Mouse (Mus musculus): ENCODE measurements around the gene Fh1.

The Fh1 gene

DNA sequence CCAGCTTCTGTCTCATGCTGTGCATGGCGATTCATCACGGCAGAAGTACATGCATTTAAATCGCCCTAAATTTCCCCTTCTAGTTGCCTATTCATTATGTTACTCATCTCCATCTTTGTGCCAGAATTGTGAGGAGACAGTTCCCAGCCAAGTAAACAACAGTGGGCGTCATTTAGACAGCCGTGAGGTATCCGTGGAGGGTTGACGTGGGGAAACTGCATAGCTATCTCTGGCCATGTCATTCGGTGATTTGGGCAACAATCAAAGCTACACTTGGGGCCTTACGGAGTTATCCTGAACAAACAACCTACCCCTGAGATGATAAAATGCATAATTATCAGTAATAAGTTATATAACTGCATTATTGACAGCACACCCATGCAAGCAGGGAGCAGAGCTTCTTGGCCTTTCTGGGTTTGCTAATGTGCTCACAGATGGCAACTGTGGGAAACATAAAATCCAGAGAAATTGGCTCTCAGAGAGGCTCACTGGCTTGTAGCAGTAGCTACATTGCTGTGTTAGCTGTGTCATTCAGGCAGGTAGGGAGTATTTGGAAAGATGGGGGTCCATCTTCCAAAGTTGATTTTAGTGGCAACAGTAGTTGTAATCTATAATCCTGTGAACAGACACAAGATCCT lies 45.7 kb downstream of the Fh1 start:
- Histone ChIP-seq H3K4me1 (replicated peaks; ENCODE audit: low read depth, low read length) (no peaks in the 10 kb centered on the region), H3K27me3 (ENCODE audit: insufficient read depth, low read length) (no peaks in the 10 kb centered on the region), H3K36me3 (ENCODE audit: insufficient read depth, low read length) (no peaks in the 10 kb centered on the region), H3K4me3 (replicated peaks; ENCODE audit: low read length) (no peak overlapping the region), H3K9me3 (ENCODE audit: low read length) (no peaks in the 10 kb centered on the region)
- TF ChIP-seq CTCF (conservative IDR thresholded peaks at IDR 0.05; ENCODE audit: low read length) (no peak), POU5F1 (IDR thresholded peaks at IDR 0.05; ENCODE audit: borderline replicate concordance, low read length) (no peak), NANOG (IDR thresholded peaks at IDR 0.05; ENCODE audit: borderline replicate concordance, low read length) (no peak)

DNA sequence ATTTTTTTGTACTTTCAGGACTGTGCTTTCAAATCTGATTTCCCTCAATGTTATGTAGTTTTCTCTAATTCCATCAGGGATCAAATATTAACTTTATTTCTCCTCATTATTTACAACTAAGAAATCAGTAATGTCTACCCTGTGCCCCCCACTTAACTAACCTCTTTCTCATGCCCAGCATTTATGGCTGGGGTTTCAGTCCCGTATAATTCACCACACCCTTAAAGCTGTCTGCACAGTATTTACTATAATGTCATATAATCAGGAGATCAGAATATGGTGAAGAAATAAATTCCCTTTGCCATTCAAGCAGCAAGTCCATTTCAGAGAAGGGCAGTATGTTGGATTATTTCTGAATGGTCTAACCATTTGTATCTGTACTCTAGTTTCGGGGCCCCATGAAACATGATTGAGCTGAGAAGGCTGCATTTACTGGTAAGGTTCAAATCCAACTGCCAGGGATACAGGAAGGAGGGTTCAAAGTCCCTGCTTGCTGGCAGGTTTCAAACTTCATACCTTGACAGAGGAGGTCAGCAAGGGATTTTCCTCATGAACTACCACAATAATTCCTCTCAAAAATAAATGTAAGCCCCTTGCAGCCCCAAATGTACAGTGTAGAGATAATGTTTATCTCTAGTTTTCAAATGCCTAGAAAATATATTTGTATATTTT lies 46.9 kb downstream of the Fh1 start:
- no peaks in the 10 kb centered on the region for H3K4me1 ChIP-seq (replicated peaks; ENCODE audit: low read depth, low read length)
- no peak for TF ChIP-seq NANOG (IDR thresholded peaks at IDR 0.05; ENCODE audit: borderline replicate concordance, low read length)
- TF ChIP-seq CTCF (conservative IDR thresholded peaks at IDR 0.05; ENCODE audit: low read length), result no peak
- TF ChIP-seq POU5F1 (IDR thresholded peaks at IDR 0.05; ENCODE audit: borderline replicate concordance, low read length), result no peak
- H3K36me3 ChIP-seq (ENCODE audit: insufficient read depth, low read length), result no peaks in the 10 kb centered on the region
- H3K27me3 ChIP-seq (ENCODE audit: insufficient read depth, low read length), result no peaks in the 10 kb centered on the region
- H3K9me3 ChIP-seq (ENCODE audit: low read length), result no peaks in the 10 kb centered on the region
- H3K4me3 ChIP-seq (replicated peaks; ENCODE audit: low read length), result no peak overlapping the region

DNA sequence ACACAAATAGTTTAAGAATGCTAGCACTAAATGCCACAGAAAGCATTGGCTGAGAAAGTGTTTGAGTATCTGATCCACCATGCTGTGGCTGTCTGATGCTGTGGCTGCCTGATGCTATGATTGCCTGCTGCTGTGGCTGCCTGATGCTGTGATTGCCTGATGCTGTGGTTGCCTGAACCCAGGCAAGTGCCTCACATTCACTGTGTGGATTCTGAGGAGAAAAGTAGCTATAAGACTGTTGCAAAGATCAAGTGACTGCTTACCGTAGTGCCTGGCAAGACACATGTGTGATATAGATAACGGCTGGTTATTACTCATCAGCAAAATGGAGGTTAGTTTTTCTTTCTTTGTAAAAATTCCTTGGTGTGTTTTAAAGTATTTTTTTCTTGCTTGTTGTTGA lies 51.3 kb downstream of the Fh1 start:
- no peak for TF ChIP-seq NANOG (IDR thresholded peaks at IDR 0.05; ENCODE audit: borderline replicate concordance, low read length)
- H3K4me1 ChIP-seq (replicated peaks; ENCODE audit: low read depth, low read length), result no peaks in the 10 kb centered on the region
- no peak overlapping the region for H3K4me3 ChIP-seq (replicated peaks; ENCODE audit: low read length)
- no peaks in the 10 kb centered on the region for H3K36me3 ChIP-seq (ENCODE audit: insufficient read depth, low read length)
- no peaks in the 10 kb centered on the region for H3K27me3 ChIP-seq (ENCODE audit: insufficient read depth, low read length)
- H3K9me3 ChIP-seq (ENCODE audit: low read length), result no peaks in the 10 kb centered on the region

DNA sequence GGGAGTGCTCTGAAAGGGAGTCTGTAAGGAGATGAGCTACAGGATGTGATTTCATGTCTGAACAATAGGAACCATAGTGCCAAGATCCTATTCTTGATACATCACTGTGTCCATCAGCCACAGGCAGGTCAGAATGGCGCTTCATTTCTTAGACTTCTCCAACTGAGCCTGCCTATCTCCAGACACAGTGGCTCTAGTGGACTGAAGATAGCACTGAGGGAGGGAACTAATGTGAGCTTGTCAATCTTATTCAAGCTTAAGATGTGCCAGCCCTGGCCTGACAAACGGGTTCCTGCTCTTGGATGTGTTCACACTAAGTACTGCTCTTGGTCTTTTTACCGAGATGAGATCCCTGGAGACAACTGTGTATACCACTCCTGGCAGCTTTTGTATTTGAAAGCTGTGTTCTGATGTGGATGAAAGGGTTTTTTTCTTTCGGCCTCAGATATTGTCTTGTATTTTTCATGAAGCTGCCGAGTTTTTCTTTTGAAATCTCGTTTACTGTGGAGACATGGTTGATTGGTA lies 59.8 kb downstream of the Fh1 start:
- Histone ChIP-seq H3K36me3 (ENCODE audit: insufficient read depth, low read length) (no peaks in the 10 kb centered on the region), H3K4me3 (replicated peaks; ENCODE audit: low read length) (no peak overlapping the region), H3K9me3 (ENCODE audit: low read length) (no peaks in the 10 kb centered on the region), H3K27me3 (ENCODE audit: insufficient read depth, low read length) (no peaks in the 10 kb centered on the region), H3K4me1 (replicated peaks; ENCODE audit: low read depth, low read length) (no peaks in the 10 kb centered on the region)
- TF ChIP-seq NANOG (IDR thresholded peaks at IDR 0.05; ENCODE audit: borderline replicate concordance, low read length), result no peak
- TF ChIP-seq POU5F1 (IDR thresholded peaks at IDR 0.05; ENCODE audit: borderline replicate concordance, low read length), result no peak
- no peak for TF ChIP-seq CTCF (conservative IDR thresholded peaks at IDR 0.05; ENCODE audit: low read length)

DNA sequence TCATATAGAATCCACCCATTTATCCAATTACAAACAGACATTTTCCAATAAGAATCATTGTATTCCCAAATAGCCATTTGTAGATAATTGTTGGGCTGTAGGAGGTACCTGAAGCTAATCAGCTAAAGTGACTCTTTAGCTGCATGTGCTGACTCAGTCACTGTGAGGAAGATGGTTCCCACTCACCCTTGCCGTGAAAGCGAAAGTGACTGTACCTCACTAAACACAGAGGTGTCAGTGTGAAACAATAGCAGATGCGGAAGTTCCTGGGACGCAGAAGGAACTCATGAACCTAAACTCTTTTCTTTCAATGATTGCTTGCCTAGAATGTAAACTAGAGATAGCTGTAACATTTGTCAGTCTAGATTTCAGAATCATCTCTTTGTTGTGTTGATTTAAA lies 61.1 kb downstream of the Fh1 start:
- Histone ChIP-seq H3K4me3 (replicated peaks; ENCODE audit: low read length) (no peak overlapping the region), H3K27me3 (ENCODE audit: insufficient read depth, low read length) (no peaks in the 10 kb centered on the region)

DNA sequence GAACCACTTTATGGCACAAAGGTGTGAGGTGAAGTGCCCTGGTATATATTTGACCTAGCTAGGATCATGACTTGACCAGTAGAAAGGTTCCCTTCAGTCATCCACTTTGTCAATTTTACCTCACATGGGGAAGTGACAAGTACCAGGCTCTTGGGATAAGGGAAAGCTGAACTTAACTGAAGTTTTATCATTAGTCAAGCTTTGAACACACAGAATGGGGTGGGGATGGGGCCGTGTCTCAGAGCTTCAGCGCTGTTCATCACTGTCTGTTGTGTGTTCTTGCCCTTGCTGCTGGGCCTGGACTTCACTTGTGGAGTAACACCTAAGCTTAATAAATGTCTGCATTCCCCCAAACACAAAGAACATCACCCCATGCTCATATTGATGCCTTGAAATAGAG lies 63.1 kb downstream of the Fh1 start:
- no peaks in the 10 kb centered on the region for H3K27me3 ChIP-seq (ENCODE audit: insufficient read depth, low read length)
- TF ChIP-seq CTCF (conservative IDR thresholded peaks at IDR 0.05; ENCODE audit: low read length) (no peak), POU5F1 (IDR thresholded peaks at IDR 0.05; ENCODE audit: borderline replicate concordance, low read length) (no peak), NANOG (IDR thresholded peaks at IDR 0.05; ENCODE audit: borderline replicate concordance, low read length) (no peak)

More for the DNA sequence above, 61.1 kb downstream of the Fh1 start:
- Histone ChIP-seq H3K36me3 (ENCODE audit: insufficient read depth, low read length) (no peaks in the 10 kb centered on the region), H3K9me3 (ENCODE audit: low read length) (no peaks in the 10 kb centered on the region), H3K4me1 (replicated peaks; ENCODE audit: low read depth, low read length) (no peaks in the 10 kb centered on the region)
- TF ChIP-seq POU5F1 (IDR thresholded peaks at IDR 0.05; ENCODE audit: borderline replicate concordance, low read length), result no peak
- TF ChIP-seq CTCF (conservative IDR thresholded peaks at IDR 0.05; ENCODE audit: low read length), result no peak
- no peak for TF ChIP-seq NANOG (IDR thresholded peaks at IDR 0.05; ENCODE audit: borderline replicate concordance, low read length)

DNA sequence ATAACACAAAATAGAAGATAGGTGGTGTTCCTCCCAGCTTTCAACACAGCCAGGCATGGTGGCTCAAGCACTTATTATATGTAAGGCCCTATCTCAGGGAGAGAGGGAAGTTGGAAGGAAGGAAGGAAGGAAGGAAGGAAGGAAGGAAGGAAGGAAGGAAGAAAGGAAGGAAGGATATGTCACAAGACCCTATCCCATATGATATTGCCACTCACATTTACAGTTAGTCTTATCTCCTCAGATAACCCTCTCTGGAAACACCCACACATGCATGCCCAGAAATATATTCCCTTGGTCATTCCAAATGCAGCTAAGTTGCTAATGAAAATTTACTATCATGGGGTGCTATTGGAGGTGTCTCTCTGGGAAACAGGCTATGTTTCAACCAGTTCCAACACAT lies 63.6 kb downstream of the Fh1 start:
- H3K4me1 ChIP-seq (replicated peaks; ENCODE audit: low read depth, low read length), result no peaks in the 10 kb centered on the region
- H3K9me3 ChIP-seq (ENCODE audit: low read length), result no peaks in the 10 kb centered on the region
- H3K27me3 ChIP-seq (ENCODE audit: insufficient read depth, low read length), result no peaks in the 10 kb centered on the region
- H3K4me3 ChIP-seq (replicated peaks; ENCODE audit: low read length), result no peak overlapping the region
- TF ChIP-seq POU5F1 (IDR thresholded peaks at IDR 0.05; ENCODE audit: borderline replicate concordance, low read length) (no peak), CTCF (conservative IDR thresholded peaks at IDR 0.05; ENCODE audit: low read length) (no peak), NANOG (IDR thresholded peaks at IDR 0.05; ENCODE audit: borderline replicate concordance, low read length) (no peak)
- no peaks in the 10 kb centered on the region for H3K36me3 ChIP-seq (ENCODE audit: insufficient read depth, low read length)

More for the DNA sequence above, 63.1 kb downstream of the Fh1 start:
- Histone ChIP-seq H3K4me1 (replicated peaks; ENCODE audit: low read depth, low read length) (no peaks in the 10 kb centered on the region), H3K4me3 (replicated peaks; ENCODE audit: low read length) (no peak overlapping the region), H3K9me3 (ENCODE audit: low read length) (no peaks in the 10 kb centered on the region), H3K36me3 (ENCODE audit: insufficient read depth, low read length) (no peaks in the 10 kb centered on the region)

DNA sequence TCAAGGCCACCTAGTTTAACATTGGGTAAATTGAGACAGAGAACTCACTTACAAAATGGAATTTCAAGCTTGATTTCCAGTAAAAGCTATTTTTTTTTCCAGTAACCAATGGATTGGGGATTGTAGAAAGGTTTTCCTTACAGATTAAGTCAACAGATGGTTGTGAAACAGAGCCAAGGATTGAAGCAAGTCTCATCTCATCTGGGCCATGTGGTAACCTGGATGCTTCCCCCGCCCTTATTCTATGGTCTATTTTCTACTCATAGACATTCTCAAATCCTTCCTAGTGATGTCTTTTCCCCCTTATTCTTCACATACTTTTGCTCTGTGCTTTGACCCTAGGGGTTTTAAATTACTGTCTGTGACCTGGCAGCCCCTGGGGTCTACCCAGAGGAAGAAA lies 70.8 kb downstream of the Fh1 start:
- H3K4me3 ChIP-seq (replicated peaks; ENCODE audit: low read length), result no peak overlapping the region
- no peaks in the 10 kb centered on the region for H3K4me1 ChIP-seq (replicated peaks; ENCODE audit: low read depth, low read length)
- no peaks in the 10 kb centered on the region for H3K27me3 ChIP-seq (ENCODE audit: insufficient read depth, low read length)
- H3K36me3 ChIP-seq (ENCODE audit: insufficient read depth, low read length), result no peaks in the 10 kb centered on the region
- no peaks in the 10 kb centered on the region for H3K9me3 ChIP-seq (ENCODE audit: low read length)
- TF ChIP-seq NANOG (IDR thresholded peaks at IDR 0.05; ENCODE audit: borderline replicate concordance, low read length), result no peak
- no peak for TF ChIP-seq POU5F1 (IDR thresholded peaks at IDR 0.05; ENCODE audit: borderline replicate concordance, low read length)
- no peak for TF ChIP-seq CTCF (conservative IDR thresholded peaks at IDR 0.05; ENCODE audit: low read length)
